Mouse (Mus musculus): ENCODE measurements around the gene Zscan5b.
"Not testable (repeated sequence)": the region's sequence is repeated elsewhere in the genome, so short reads cannot be mapped to it uniquely, and the experiment has no call there.

Gene Zscan5b

DNA sequence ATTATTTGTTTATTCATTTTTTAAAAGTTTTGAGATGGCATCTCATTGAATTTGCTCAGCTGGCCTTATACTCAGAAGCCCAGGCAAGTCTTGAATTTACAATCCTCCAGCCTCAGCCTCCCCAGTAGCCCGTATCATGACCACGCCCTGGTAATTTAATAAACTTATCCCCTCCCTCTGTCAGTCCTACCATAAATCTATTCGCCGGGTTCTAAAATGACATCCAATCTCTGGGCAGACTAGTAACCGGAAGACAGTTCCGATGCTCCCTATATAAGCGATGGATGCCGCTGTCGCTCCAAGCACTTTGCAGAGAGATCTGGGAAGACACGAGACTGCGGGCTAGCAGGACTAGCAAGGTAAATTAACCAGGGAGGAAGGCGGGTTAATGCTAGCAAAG, at the start of gene Zscan5b:
TSS of gene Zscan5b (plus strand) at position 301 of the 400 bp plus-strand sequence.
- DNase-seq (ENCODE audit: low read depth): no peak

DNA sequence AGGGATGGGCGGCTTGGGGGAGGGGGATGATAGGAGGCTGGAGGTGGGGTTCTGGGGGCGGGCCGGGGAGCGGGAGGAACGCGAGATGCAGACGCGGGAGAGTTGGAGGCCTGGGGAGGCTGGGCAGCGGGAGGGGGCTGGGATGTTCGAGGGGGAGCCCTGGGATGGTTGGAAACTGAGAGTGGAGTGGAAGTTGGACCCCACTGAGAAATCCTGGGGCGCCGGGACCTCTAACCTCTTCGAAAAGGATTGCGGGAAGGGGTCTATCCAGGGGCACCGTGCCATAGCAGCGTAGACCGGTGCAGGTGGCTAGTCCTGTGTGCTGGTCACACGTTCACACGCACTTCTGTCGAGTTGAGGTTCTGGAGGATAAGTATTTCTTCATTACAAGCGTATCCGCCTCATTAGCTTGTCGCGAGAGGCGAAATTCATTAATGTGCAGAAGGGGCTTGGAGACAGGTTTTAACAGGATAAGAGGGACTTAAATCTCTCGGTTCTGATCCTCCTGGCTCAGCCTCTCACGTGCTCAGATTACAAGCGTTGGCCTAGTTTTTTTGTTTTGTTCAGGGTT, 49.3 kb upstream of the Zscan5b start:
- peak; percentile 43 for DNase-seq (ENCODE audit: low read depth)

DNA sequence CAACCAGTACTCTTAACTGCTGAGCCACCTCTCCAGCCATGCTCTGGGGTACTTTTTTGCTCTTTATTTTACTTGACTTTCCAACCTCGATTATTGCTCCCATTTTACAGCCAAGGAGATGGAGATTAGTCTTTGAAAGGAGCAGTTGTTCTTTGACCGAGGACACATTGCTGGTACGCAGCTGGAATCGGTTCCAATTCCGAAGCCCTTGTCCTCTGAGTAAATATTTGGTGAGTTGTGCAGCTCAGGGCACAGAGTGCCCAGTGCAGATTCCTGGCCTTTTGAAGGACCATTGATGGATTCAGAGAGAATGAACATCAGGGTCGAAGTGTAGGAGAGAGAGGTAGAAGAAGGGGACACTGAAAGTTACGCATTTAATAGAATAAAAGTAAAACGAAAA, 48.2 kb upstream of the Zscan5b start:
- no peak for DNase-seq (ENCODE audit: low read depth)

GRCm38 (mm10) chr7:6174365-6174987, 47.6 kb upstream of the Zscan5b start:
- DNase-seq (ENCODE audit: low read depth): not testable (repeated sequence)

DNA sequence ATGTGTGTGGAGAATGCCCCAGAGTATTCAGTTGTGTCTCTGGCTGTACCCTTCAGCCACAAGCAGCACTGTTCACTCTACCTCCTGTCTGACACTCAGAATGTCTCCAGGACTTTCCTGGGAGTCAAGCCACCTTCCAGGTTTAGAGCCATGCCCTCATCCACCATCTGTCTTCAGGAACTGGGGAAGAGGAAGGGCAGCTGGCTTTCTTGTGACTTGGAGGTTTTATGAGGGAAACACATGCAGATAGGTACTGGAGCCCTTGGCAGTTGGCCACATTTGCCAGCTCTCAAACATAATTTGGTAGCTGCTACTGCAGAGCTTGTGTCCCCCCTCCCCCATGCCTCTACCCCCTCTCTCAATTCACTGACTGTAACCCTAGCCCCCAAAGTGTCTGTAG, 43.1 kb upstream of the Zscan5b start:
- no peak for DNase-seq (ENCODE audit: low read depth)

- DNase-seq (ENCODE audit: low read depth): no peak
These were observed 39.2 kb upstream of the Zscan5b start for GRCm38 (mm10) chr7:6182882-6183281.

- DNase-seq (ENCODE audit: low read depth): no peak
These were observed 38.3 kb upstream of the Zscan5b start for GRCm38 (mm10) chr7:6183802-6184201.

DNA sequence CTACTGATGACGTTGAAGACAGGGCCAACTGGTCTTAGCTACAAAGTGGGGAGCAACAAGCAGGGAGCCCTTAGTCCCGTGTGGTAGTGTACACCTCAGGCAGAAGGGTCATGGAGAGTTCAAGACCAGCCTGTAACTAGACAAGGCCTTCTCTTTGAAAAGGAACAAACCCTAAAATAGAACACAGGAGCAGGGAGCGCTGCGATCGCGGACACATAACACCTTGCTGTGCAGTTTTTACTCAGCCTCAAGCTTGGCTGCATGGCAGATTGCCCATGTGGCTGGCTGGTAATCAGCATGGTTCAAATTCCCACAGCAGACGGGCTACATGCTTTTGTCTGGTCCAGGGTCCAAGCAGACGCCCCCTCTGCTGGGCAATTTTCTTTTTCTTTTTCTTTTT, 37.6 kb upstream of the Zscan5b start:
- DNase-seq (ENCODE audit: low read depth): no peak

GRCm38 (mm10) chr7:6185391-6185790, 36.7 kb upstream of the Zscan5b start:
- no peak for DNase-seq (ENCODE audit: low read depth)

GRCm38 (mm10) chr7:6186176-6186575, 35.9 kb upstream of the Zscan5b start:
- DNase-seq (ENCODE audit: low read depth): no peak

DNA sequence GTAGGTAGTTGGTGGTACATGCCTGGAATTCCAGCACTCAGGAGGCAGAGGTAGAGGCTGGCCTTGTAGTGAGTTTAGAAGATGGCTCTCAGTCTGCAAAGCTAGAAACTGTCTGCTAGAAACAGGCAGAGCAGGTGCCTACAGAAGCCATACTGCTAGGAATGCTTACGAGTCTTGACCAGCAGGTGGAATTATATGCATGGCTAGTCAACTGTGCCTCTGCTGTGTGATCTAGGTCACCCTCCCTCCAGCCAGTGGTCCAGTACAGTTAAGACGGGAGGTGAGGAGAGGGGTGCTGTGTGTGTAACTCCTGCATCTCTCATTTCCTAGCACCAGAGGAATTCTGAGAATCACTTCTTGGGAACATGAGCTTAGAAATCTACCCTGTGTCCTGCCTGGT, 35.3 kb upstream of the Zscan5b start:
- DNase-seq (ENCODE audit: low read depth): no peak

DNA sequence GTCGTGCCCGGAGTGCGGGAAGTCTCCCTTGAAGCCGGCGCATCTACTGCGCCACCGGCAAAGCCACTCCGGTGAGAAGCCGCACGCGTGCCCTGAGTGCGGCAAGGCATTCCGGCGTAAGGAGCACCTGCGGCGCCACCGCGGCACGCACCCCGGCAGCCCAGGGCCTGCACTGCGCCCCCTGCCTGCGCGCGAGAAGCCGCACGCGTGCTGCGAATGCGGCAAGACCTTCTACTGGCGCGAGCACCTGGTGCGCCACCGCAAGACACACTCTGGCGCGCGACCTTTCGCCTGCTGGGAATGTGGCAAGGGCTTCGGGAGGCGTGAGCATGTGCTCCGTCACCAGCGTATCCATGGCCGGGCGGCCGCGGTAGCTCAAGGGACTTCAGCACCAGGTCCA, 32.5 kb upstream of the Zscan5b start:
- DNase-seq (ENCODE audit: low read depth): no peak

GRCm38 (mm10) chr7:6191376-6191775, 30.7 kb upstream of the Zscan5b start:
- peak; percentile 87 for DNase-seq (ENCODE audit: low read depth)

GRCm38 (mm10) chr7:6194129-6194528, 27.9 kb upstream of the Zscan5b start:
- DNase-seq (ENCODE audit: low read depth): peak; percentile 75

DNA sequence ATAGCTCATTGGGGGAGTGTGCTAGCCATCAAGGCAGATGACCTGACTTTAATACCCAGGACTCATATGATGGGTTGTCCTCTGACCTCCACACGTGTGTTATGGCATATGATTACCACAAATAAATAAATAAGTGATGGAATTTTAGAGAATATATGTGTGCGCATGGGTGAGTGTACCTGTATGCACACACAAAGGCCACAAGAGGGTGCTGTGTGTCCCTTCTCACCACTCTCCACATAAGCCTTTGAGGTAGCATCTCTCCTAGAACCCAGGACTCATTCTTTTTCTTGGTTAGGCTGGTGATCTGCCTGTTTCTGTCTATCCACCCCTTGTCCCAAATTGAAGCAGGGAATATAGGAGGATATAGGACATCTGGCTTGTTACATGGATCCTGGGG, 26.3 kb upstream of the Zscan5b start:
- DNase-seq (ENCODE audit: low read depth): no peak

DNA sequence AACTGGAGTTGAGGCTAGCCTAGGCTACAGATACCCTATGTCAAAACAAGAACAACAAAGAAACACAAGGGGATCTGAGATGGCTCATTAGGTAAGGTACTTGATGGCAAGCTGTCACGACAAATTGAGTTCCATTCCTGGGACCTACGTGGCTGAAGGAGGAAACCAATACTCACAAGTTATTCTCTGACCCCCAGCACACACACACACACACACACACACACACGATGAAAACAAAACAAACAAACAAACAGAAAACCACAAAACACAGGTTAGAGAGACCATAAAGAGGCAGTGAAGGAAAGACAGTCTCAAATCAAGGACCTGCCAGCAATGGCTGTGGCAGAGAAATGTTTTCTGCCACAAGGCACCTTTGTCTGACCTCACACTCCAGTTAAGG, 25.3 kb upstream of the Zscan5b start, which contains the start of gene Galp:
TSS of gene Galp (plus strand) at position 301 of the 400 bp plus-strand sequence.
- DNase-seq (ENCODE audit: low read depth): no peak

GRCm38 (mm10) chr7:6204200-6204599, 17.9 kb upstream of the Zscan5b start:
- no peak for DNase-seq (ENCODE audit: low read depth)

- DNase-seq (ENCODE audit: low read depth): peak; percentile 40
These were observed 8.9 kb upstream of the Zscan5b start for GRCm38 (mm10) chr7:6213144-6213543.

- DNase-seq (ENCODE audit: low read depth): not testable (repeated sequence)
These were observed 7.4 kb upstream of the Zscan5b start for GRCm38 (mm10) chr7:6214691-6215090.

DNA sequence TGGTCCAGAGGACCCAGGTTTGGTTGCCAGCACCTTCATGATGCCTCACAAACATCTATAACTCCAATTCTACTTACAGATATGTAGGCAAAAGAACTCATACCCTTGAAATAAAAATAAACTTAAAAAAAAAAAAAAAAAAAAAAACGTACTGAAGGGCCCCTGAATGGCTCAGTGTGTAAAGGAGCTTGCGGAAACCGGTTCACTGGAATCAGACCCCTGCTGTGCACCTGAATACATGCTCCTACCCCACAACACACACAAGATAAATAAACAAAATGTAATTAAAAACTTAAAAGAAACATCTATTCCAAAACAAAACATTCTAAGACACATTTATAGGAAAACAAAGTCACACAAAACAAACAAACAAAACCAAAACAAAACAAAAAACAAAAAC, 1.9 kb upstream of the Zscan5b start:
- no peak for DNase-seq (ENCODE audit: low read depth)

GRCm38 (mm10) chr7:6228491-6228890, 6.4 kb downstream of the Zscan5b start:
- not testable (repeated sequence) for DNase-seq (ENCODE audit: low read depth)

DNA sequence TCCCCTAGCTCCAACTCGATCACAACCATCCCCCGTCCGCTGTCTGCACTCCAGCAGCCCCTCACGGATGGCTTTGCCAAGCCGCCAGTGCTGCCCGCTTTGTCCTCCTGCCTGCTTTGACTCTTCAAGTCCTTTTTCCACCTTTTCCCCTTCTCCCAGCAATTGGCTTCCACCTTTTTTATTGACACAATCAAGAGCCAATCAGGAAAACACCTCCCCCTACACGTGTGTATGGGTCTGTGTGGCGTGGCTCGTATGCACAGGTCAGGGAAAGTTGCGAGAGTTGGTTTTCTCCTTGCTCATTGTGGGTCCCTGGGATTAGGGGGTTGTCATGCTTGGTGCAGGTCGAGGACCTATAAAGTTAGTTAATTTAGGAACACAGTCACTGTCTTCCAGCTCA, 17.7 kb downstream of the Zscan5b start:
- no peak for DNase-seq (ENCODE audit: low read depth)

GRCm38 (mm10) chr7:6240841-6241425, 18.9 kb downstream of the Zscan5b start:
- DNase-seq (ENCODE audit: low read depth): peak; percentile 73

All from naive thymus-derived CD4-positive, alpha-beta T cell, adult 2 months (primary cell).